Mouse (Mus musculus) splenic B cell, adult 2 months (primary cell): ENCODE data around the gene Ano6.
"Not testable (repeated sequence)": the region's sequence is repeated elsewhere in the genome, so short reads cannot be mapped to it uniquely, and the experiment has no call there.

ENCODE experiments used
- DNase-seq: peaks from one replicate; pipeline ENCODE4 v3.0.0-alpha.2; 2011; ENCODE audit warnings: low read depth, low spot score
- H3K27me3 ChIP-seq: 2 replicates; pipeline ENCODE4 v1.6.1; 2012; ENCODE audit warnings: mild to moderate bottlenecking, low read length, moderate library complexity, mixed read lengths; ENCODE audit not compliant: control insufficient read depth, poor library complexity, insufficient read depth, severe bottlenecking
- H3K36me3 ChIP-seq: 2 replicates; pipeline ENCODE4 v1.6.1; 2012; ENCODE audit warnings: mild to moderate bottlenecking, low read length, moderate library complexity, mixed read lengths; ENCODE audit not compliant: control insufficient read depth, poor library complexity, insufficient read depth, severe bottlenecking

Gene Ano6

GRCm38 (mm10) chr15:95820678-95821077 is 30.0 kb downstream of the Ano6 start:
- Histone ChIP-seq H3K27me3 (no peaks in the 10 kb centered on the region), H3K36me3 (no peaks in the 10 kb centered on the region)
- DNase-seq, result no peak

DNA sequence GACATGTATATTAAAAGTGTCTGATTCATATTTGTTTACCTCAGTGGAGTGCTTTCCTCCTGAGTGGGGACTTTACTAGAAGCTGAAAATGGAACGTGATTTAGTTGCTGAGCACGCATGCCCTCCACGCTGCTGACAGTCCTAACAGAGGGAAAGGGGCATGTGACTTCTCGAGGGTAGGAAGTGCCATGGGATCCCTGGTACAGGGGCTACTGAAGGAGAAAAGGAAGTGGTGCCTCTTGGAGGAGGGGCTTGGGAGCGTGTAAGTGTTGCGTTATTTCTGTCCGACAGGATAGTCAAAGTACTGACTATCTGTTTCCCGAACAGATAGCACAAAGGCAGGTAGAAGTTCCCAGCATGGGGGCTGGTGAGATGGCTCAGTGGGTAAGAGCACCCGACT is 31.5 kb downstream of the Ano6 start:
- no peak for DNase-seq
- Histone ChIP-seq H3K27me3 (no peaks in the 10 kb centered on the region), H3K36me3 (no peaks in the 10 kb centered on the region)

GRCm38 (mm10) chr15:95823383-95824306 is 33.0 kb downstream of the Ano6 start:
- no peak for DNase-seq
- H3K27me3 ChIP-seq, result no peaks in the 10 kb centered on the region
- no peaks in the 10 kb centered on the region for H3K36me3 ChIP-seq

GRCm38 (mm10) chr15:95826516-95826915 is 35.9 kb downstream of the Ano6 start:
- DNase-seq, result no peak

GRCm38 (mm10) chr15:95827465-95827971 is 36.9 kb downstream of the Ano6 start:
- Histone ChIP-seq H3K27me3 (no peaks in the 10 kb centered on the region), H3K36me3 (no peaks in the 10 kb centered on the region)
- no peak for DNase-seq

More at GRCm38 (mm10) chr15:95826516-95826915, 35.9 kb downstream of the Ano6 start:
- H3K27me3 ChIP-seq, result no peaks in the 10 kb centered on the region
- no peaks in the 10 kb centered on the region for H3K36me3 ChIP-seq

DNA sequence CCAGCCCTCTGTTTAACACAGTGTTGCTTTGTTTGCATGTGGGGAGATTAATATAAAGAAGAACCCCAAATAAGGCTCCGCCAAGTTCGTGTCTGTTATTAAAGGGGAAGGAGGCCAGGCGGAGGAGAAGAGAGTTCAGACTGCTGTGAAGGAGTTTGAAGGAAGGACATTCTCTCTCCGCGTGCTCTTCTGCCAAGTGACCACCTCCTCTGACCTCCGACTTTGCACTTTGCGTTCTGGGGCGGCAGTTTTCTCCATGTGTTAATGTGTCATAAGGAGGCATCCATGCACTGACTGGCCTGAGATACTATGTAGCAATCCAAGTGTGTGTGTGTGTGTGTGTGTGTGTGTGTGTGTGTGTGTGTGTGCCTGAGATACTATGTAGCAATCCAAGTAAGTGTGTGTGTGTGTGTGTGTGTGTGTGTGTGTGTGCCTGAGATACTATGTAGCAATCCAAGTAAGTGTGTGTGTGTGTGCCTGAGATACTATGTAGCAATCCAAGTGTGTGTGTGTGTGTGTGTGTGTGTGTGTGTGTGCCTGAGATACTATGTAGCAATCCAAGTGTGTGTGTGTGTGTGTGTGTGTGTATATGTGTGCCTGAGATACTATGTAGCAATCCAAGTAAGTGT is 37.5 kb downstream of the Ano6 start:
- not testable (repeated sequence) for H3K27me3 ChIP-seq, DNase-seq, H3K36me3 ChIP-seq

DNA sequence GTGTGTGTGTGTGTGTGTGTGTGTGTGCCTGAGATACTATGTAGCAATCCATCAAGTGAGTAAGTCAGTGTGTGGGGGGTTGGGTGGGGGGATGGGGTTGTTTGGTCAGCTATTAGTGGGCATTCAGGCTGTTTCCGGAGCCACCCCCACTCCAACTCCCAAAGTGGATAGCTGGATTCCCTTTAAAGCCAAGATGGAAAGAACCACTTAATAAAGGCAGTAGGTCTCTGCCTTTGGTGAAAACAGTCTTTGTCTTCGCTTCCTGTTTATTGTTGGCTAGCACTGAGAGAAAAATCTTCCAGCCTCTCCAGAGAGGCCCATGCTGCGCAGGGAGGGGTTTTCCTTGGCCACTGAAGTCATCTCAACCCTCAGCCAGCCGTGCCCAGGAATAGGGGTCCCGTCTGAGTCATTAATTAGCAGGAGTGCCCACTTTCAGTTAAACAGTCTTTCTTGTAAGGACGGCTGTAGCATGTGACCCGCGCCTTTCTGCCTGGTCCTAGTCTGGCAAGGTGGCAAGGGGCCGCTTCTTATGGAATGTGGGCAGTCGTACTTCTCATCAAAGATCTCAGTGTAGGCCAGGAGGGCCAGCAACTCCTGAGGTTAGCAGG is 38.1 kb downstream of the Ano6 start:
- DNase-seq, result no peak
- H3K36me3 ChIP-seq, result no peaks in the 10 kb centered on the region
- H3K27me3 ChIP-seq, result no peaks in the 10 kb centered on the region; the same call in 1 of the 2 replicates

DNA sequence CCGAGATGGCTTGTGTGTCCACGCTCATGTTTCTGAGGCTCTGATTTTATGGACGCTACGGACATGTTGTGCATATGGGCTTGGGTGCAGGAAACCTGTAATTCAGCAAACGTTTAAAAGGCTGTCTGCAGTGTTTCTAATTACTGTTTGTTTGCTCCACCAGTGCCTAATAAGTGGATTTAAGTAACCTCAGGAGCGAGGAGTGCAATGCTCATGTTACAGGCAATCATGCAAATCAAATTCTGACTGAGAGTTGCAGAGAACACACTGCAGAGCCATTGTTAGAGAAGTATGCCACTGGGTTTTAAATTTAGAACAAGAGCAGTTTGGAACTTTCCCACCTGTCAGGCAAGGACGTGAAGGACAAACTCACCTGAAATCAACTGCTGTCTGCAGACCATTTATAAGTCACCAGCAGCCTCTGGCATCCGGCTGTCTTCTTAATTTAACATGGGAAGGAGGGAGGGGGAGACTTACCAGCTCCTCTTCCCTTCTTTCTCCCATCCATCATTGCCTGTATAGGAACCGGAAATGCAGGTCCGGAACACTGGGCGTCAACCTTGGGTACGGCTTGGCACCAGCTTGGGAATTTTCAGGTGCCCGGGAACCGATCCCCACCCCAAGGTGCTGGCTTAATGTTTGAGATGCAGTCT is 39.0 kb downstream of the Ano6 start:
- H3K36me3 ChIP-seq, result no peaks in the 10 kb centered on the region
- H3K27me3 ChIP-seq, result no peaks in the 10 kb centered on the region; the same call in 1 of the 2 replicates
- DNase-seq, result no peak

DNA sequence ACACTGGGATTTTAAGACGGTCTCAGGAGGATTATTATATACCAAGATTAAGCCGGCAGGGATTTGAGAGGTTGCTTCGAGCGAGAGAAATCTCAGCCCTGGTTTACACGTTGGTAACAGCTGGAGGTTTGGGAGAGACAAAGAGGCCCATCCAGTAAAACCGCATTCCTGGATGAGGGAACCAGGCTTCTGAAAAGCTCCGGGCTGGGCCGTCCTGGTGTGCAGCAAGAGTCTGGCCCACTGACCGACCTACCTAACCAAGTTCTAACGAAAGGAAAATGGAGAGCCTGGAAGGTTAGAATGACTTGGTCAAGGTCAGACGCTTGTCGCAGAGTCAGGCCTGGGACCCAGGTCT is 39.5 kb downstream of the Ano6 start:
- no peaks in the 10 kb centered on the region for H3K36me3 ChIP-seq
- no peak for DNase-seq
- no peaks in the 10 kb centered on the region; the same call in 1 of the 2 replicates for H3K27me3 ChIP-seq

DNA sequence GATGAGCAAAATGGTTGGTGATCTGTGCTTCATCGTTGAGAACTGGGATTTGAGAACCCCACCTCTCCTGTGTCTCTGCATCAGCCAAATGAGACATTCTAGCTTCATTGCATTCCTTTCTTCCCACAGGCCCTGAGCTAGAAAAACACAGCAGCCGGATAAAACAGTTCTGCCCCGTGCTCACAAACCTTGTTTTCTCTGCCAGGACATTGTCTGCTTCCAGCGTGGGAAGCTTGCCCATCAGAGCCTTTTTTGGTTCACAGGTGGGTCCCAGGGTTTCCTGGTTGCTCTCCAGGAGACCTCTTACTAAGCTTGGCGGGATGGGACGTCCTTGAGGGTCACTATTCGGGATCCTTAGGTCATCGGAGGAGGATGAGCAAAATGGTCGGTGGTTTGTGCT is 42.6 kb downstream of the Ano6 start:
- Histone ChIP-seq H3K36me3 (no peaks in the 10 kb centered on the region), H3K27me3 (no peaks in the 10 kb centered on the region; the same call in 1 of the 2 replicates)
- DNase-seq, result no peak

DNA sequence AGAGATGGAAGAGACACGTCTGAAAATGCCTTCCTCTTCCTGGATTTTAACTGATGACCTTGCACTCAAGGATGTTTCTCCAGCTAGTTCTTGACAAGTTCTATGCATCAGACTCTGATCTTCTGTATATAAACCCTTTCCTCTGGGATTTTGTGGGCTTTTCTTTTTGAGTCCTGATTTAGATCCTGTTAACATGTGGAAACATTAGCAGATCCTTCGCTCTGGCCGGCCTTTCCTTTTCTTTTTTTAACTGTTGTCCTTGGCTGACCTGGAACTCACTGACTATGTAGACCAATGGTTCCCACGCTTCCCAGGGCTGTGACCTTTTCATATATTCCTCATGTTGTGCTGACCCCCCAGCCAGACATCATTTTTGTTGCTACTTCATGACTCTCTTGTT is 45.4 kb downstream of the Ano6 start:
- no peak for DNase-seq
- Histone ChIP-seq H3K36me3 (no peaks in the 10 kb centered on the region), H3K27me3 (no peaks in the 10 kb centered on the region; the same call in 1 of the 2 replicates)

DNA sequence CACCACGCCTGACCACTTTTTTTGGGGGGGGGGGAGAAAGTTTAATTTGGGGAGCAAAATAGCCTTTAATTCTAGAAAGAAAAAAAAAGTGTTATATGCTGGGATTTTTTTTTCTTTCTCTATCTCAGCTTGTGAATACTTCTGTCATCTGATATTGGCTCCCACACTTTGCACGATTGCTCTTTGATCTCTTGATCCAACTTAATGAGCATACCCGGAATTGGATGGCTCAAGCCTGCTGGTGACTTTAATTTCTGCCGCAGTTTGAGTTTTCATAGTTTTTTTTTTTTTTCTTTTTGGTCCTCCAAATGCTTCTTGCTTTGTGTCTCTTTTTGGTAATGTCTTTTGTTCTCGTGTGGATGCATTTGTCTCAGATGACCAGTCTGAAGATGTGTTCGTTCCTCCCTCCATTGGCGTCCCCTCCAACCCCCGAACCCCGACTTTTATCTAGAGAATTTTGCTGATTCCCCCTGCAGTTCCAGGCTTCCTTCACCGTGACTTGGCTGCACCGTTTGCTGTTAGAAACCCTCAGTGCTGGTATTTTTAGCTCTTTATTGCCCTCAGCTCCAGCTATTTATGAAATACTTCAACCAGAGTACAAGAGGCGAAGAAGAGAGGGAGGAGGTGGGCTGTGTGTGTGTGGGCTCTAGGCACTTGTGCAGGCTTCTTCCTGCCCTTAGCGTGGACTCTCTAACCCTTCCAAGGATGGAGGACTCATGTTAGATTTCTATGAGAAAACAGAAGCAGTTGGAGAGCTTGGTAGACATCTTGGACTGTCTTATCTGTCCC is 46.2 kb downstream of the Ano6 start:
- DNase-seq, result no peak
- no peaks in the 10 kb centered on the region; the same call in 1 of the 2 replicates for H3K27me3 ChIP-seq
- H3K36me3 ChIP-seq, result no peaks in the 10 kb centered on the region

- DNase-seq, result no peak
- H3K36me3 ChIP-seq, result no peaks in the 10 kb centered on the region
- H3K27me3 ChIP-seq, result no peaks in the 10 kb centered on the region; the same call in 1 of the 2 replicates
These were observed 46.9 kb downstream of the Ano6 start for GRCm38 (mm10) chr15:95837570-95837969.
